In the genomic region with DNA sequence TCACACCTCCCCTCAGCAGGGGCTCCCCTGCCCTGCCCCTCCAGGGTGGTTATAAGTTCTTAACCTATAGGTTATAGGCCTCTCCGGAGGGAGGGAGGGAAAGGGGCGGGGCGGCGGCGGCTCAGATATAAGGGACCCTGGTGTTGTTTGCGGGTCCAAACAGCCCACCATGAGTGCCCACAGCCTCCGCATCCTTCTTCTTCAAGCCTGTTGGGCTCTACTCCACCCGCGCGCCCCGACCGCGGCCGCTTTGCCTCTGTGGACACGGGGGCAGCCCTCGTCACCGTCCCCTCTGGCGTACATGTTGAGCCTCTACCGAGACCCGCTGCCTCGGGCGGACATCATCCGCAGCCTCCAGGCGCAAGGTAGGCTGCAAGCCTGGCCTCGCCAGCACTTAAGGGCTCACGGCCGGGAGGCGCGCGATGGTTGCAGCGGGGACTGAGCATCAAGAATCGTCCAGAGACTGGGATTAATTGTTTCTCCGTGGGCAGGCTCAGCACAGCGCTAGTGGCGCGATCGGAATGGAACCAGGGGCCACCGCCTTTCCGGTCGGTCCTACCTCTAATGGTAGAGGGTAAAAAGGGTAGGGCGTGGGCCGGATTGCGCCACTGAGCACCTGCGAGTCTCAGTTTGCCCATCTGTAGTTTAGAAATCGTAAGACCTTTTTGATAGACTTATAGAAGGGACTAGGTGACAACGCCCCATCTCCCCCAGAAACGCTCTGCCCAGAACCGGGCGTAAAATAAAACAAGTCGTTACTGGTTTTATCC, we compare ENCODE assay signal across 8 mouse cellular contexts. TPM values are rescaled to one million over a fixed set of nuclear protein-coding genes. Genes with fewer than 3 reads are reported as not detected.
DNase-seq lines count a peak whose midpoint lies in the region; ATAC-seq and TF ChIP-seq lines count a peak whose summit lies in the region.

No protein-coding gene starts in this region.

- no peaks in the 10 kb centered on the region for H3K9me3 ChIP-seq in kidney, postnatal 0 days (replicated peaks; ENCODE audit: low read length)
- H3K9me3 ChIP-seq in embryonic facial prominence, embryonic 11.5 days (replicated peaks; ENCODE audit: control insufficient read depth, low read length), result no peaks in the 10 kb centered on the region
- H3K9me3 ChIP-seq in hindbrain, embryonic 15.5 days, result no peaks in the 10 kb centered on the region

- peaks cover 24% of the 10 kb centered on the region for H3K27me3 ChIP-seq in kidney, postnatal 0 days (ENCODE audit: insufficient read depth, low read length)
- H3K27me3 ChIP-seq in embryonic facial prominence, embryonic 11.5 days (ENCODE audit: control insufficient read depth, insufficient read depth, low read length), result peaks cover 38% of the 10 kb centered on the region
- H3K27me3 ChIP-seq in hindbrain, embryonic 15.5 days, result peaks cover 54% of the 10 kb centered on the region

- peak overlapping the region; percentile 43 for H3K9ac ChIP-seq in kidney, postnatal 0 days (ENCODE audit: low read depth, low read length)
- H3K9ac ChIP-seq in embryonic facial prominence, embryonic 11.5 days (replicated peaks; ENCODE audit: low read length), result peak overlapping the region; percentile 22; the same call in 1 of the 2 replicates
- peak overlapping the region; percentile 33 for H3K9ac ChIP-seq in hindbrain, embryonic 15.5 days

- H3K4me3 ChIP-seq in kidney, postnatal 0 days (replicated peaks; ENCODE audit: low read depth, low read length), result peak overlapping the region; percentile 45
- H3K4me3 ChIP-seq in embryonic facial prominence, embryonic 11.5 days (ENCODE audit: low read depth, low read length), result peak overlapping the region; percentile 40
- H3K4me3 ChIP-seq in hindbrain, embryonic 15.5 days, result peak overlapping the region; percentile 43

- peaks cover 4% of the 10 kb centered on the region; the same call in 1 of the 2 replicates for H3K4me1 ChIP-seq in kidney, postnatal 0 days (replicated peaks; ENCODE audit: insufficient read depth, low read length)
- H3K4me1 ChIP-seq in embryonic facial prominence, embryonic 11.5 days (ENCODE audit: control insufficient read depth, insufficient read depth, low read length), result peaks cover 5% of the 10 kb centered on the region; the same call in 1 of the 2 replicates
- peaks cover 14% of the 10 kb centered on the region for H3K4me1 ChIP-seq in hindbrain, embryonic 15.5 days (replicated peaks)

- DNase-seq in kidney, postnatal 0 days (ENCODE audit: low spot score), result no peak
- no peak for DNase-seq in kidney, postnatal 14 days
- peak; percentile 45 for DNase-seq in embryonic facial prominence, embryonic 11.5 days (ENCODE audit: low spot score)
- peak; percentile 38 for DNase-seq in mesoderm, embryonic 11.5 days (ENCODE audit: low read depth, low spot score)
- DNase-seq in layer of hippocampus, adult 11-12 months (ENCODE audit: low spot score), result no peak
- DNase-seq in gastrocnemius, postnatal 4 days (ENCODE audit: low spot score in 2 of 2), result no peak
- DNase-seq in adrenal gland, postnatal 4 days (ENCODE audit: low spot score in 2 of 2), result no peak

- TF ChIP-seq CTCF in kidney, postnatal 0 days (IDR thresholded peaks at IDR 0.05; ENCODE audit: low read depth), result no peak

- ATAC-seq in kidney, postnatal 0 days (replicated peaks; ENCODE audit: low FRiP score, low read depth), result no peak
- no peak for ATAC-seq in embryonic facial prominence, embryonic 11.5 days (replicated peaks; ENCODE audit: insufficient number of reproducible peaks, low FRiP score, low TSS enrichment, low read depth)
- peak; percentile 40 for ATAC-seq in hindbrain, embryonic 15.5 days (ENCODE audit: low FRiP score, low read depth)

- H3K27ac ChIP-seq in kidney, postnatal 0 days, result no peak overlapping the region
- H3K27ac ChIP-seq in embryonic facial prominence, embryonic 11.5 days (replicated peaks; ENCODE audit: low read depth, low read length), result no peak overlapping the region
- no peak overlapping the region for H3K27ac ChIP-seq in hindbrain, embryonic 15.5 days (replicated peaks)

- 1% methylated on average over 50 of the region's 50 CpGs for WGBS in kidney, postnatal 0 days
- WGBS in embryonic facial prominence, embryonic 11.5 days, result 3% methylated on average over 48 of the region's 50 CpGs
- 2% methylated on average over 49 of the region's 50 CpGs for WGBS in hindbrain, embryonic 15.5 days

- no peaks in the 10 kb centered on the region for H3K36me3 ChIP-seq in kidney, postnatal 0 days (ENCODE audit: insufficient read depth, low read length)
- no peaks in the 10 kb centered on the region for H3K36me3 ChIP-seq in embryonic facial prominence, embryonic 11.5 days (replicated peaks; ENCODE audit: control insufficient read depth, insufficient read depth, low read depth, low read length)
- H3K36me3 ChIP-seq in hindbrain, embryonic 15.5 days, result no peaks in the 10 kb centered on the region

- peak overlapping the region; percentile 81 for H3K4me2 ChIP-seq in kidney, postnatal 0 days (ENCODE audit: low read length)
- H3K4me2 ChIP-seq in embryonic facial prominence, embryonic 11.5 days (ENCODE audit: low read depth, low read length), result peak overlapping the region; percentile 65
- peak overlapping the region; percentile 77 for H3K4me2 ChIP-seq in hindbrain, embryonic 15.5 days

RNA-seq across cellular contexts. Expression of a gene that starts 0.5 kb away (rescaled TPM):
- polyA plus RNA-seq in kidney, postnatal 0 days (2015; fragmentation: Nextera tagmentation; extraction: Ambion mirVana), result 0.36 and 0.45 TPM in 2 replicates
- polyA plus RNA-seq in embryonic facial prominence, embryonic 11.5 days (2014; fragmentation: Nextera tagmentation; extraction: Ambion mirVana), result 0.20 TPM in 2 replicates
- polyA plus RNA-seq in hindbrain, embryonic 15.5 days (2015; fragmentation: Nextera tagmentation; extraction: Ambion mirVana), result 0.30 and 0.34 TPM in 2 replicates
- under 1 TPM in 1 of 2 experiments, not detected in 1; 0.25 TPM for total RNA-seq in gastrocnemius, postnatal 4 days (2021)
- total RNA-seq in adrenal gland, postnatal 4 days (2021), result under 1 TPM in 1 of 2 experiments, not detected in 1; 0.14 TPM

RNA-seq across cellular contexts. Expression of a gene that starts 34.1 kb away (rescaled TPM):
- 72.2 and 75.0 TPM in 2 replicates for polyA plus RNA-seq in kidney, postnatal 0 days (2015; fragmentation: Nextera tagmentation; extraction: Ambion mirVana)
- polyA plus RNA-seq in embryonic facial prominence, embryonic 11.5 days (2014; fragmentation: Nextera tagmentation; extraction: Ambion mirVana), result 27.8 and 35.2 TPM in 2 replicates
- 55.7 and 56.2 TPM in 2 replicates for polyA plus RNA-seq in hindbrain, embryonic 15.5 days (2015; fragmentation: Nextera tagmentation; extraction: Ambion mirVana)
- 100 to 1,000 TPM; 123 to 124 TPM for total RNA-seq in gastrocnemius, postnatal 4 days (2021)
- 100 to 1,000 TPM; 112 to 123 TPM for total RNA-seq in adrenal gland, postnatal 4 days (2021)

RNA-seq across cellular contexts. Expression of a gene that starts 35.0 kb away (rescaled TPM):
- polyA plus RNA-seq in kidney, postnatal 0 days (2015; fragmentation: Nextera tagmentation; extraction: Ambion mirVana), result 20.2 and 24.8 TPM in 2 replicates
- 15.1 and 16.1 TPM in 2 replicates for polyA plus RNA-seq in embryonic facial prominence, embryonic 11.5 days (2014; fragmentation: Nextera tagmentation; extraction: Ambion mirVana)
- polyA plus RNA-seq in hindbrain, embryonic 15.5 days (2015; fragmentation: Nextera tagmentation; extraction: Ambion mirVana), result 26.4 and 32.4 TPM in 2 replicates
- total RNA-seq in gastrocnemius, postnatal 4 days (2021), result 10 to 100 TPM; 32.1 to 35.9 TPM
- total RNA-seq in adrenal gland, postnatal 4 days (2021), result 10 to 100 TPM; 34.5 to 35.9 TPM

RNA-seq across cellular contexts. Expression of a gene that starts 57.3 kb away (rescaled TPM):
- 5.7 and 6.4 TPM in 2 replicates for polyA plus RNA-seq in kidney, postnatal 0 days (2015; fragmentation: Nextera tagmentation; extraction: Ambion mirVana)
- polyA plus RNA-seq in embryonic facial prominence, embryonic 11.5 days (2014; fragmentation: Nextera tagmentation; extraction: Ambion mirVana), result 11.1 and 11.6 TPM in 2 replicates
- 15.6 and 17.8 TPM in 2 replicates for polyA plus RNA-seq in hindbrain, embryonic 15.5 days (2015; fragmentation: Nextera tagmentation; extraction: Ambion mirVana)
- 10 to 100 TPM; 41.8 to 44.1 TPM for total RNA-seq in gastrocnemius, postnatal 4 days (2021)
- 10 to 100 TPM; 12.2 to 13.8 TPM for total RNA-seq in adrenal gland, postnatal 4 days (2021)

Comparison
In these comparisons a context has a peak if more than half of its experiments do, and no peak if none do; other contexts are left out.
1. DNase-seq: peak in embryonic facial prominence, embryonic 11.5 days (single experiment) and mesoderm, embryonic 11.5 days (single experiment); none in kidney, postnatal 0 days (single experiment), kidney, postnatal 14 days (single experiment), layer of hippocampus, adult 11-12 months (single experiment), gastrocnemius, postnatal 4 days (0 of 2) and adrenal gland, postnatal 4 days (0 of 2).
2. Peak in every context shown above with its lines, with median percentiles within 50 percentile points of each other: H3K4me2 ChIP-seq, H3K4me3 ChIP-seq and H3K9ac ChIP-seq.